Mouse (Mus musculus) right cerebral cortex, postnatal 4 days (tissue): Measurements from ENCODE around the gene 4931409K22Rik.
"Not testable (repeated sequence)": the region's sequence is repeated elsewhere in the genome, so short reads cannot be mapped to it uniquely, and the experiment has no call there.

Experiments used
- DNase-seq: peaks from one replicate; pipeline ENCODE4 v3.0.0-alpha.2; 2022

The 4931409K22Rik gene

GRCm38 (mm10) chr5:24592471-24593160, 36.0 kb upstream of the 4931409K22Rik start:
- DNase-seq, result no peak

GRCm38 (mm10) chr5:24591796-24592470, 35.3 kb upstream of the 4931409K22Rik start:
- no peak for DNase-seq

- no peak for DNase-seq
These were observed 34.7 kb upstream of the 4931409K22Rik start for GRCm38 (mm10) chr5:24591268-24591721.

DNA sequence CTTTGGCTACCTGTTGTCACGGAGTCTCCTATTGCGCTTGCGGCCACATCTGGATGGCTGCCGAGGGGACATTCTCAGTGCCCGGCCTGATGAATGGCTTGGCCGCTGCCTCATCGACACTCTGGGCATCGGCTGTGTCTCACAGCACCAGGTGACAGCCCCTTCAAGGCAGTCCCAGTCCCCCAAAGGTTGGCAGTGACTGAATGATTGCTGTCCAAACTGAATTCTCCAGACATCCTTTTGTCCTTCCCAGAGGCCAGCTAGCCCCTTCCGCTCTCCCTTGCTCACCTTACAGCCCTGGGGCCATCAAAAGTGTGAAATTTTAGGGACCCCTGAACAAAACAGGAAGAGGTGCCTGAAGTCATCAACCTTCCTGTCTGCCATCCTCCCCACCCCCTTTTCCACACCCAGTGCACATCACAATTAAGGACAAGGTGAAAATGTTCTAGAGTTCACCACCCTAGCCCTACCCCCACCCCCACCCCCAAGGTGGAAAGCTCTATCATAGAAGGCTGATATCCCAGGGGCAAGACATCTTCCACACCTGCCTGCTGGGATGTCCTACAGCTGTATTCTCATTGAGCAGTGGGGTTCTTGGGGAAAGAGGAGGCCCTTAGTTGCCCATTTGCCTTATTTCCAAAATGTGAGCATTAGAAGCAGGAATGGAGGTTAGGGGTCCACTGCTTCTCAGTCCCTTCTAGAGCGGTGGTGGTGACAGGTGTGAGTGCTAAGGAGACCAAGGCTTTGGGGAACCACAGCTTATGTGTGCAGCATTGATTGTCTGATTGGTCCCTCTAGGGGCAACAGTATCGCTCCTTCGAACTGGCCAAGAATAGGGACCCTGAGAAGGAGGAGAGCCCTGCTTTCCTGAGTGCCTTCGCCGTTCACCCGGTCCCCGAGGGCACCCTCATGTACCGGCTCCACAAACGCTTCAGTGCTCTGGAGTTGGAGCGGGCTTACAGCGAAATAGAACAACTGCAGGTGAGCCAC, 33.2 kb upstream of the 4931409K22Rik start:
- no peak for DNase-seq

DNA sequence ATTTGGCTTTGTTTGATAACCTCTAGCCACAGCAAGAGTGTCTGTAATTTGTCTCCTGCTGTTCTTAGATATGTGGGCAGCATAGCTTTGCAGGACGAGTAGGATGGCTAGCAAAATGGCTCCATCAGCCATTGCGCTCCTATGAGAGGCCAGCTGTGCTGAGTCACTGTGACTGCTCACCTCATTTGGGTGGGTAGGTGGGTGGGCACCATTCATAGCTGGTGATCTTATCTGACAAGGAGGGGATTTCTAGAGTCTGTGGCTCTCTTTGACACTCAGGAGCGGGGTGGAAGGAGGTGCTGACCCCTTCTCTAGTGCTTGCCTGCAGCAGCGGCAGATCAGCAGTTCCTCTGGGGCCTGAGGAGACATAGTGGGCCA, 30.6 kb upstream of the 4931409K22Rik start:
- no peak for DNase-seq

DNA sequence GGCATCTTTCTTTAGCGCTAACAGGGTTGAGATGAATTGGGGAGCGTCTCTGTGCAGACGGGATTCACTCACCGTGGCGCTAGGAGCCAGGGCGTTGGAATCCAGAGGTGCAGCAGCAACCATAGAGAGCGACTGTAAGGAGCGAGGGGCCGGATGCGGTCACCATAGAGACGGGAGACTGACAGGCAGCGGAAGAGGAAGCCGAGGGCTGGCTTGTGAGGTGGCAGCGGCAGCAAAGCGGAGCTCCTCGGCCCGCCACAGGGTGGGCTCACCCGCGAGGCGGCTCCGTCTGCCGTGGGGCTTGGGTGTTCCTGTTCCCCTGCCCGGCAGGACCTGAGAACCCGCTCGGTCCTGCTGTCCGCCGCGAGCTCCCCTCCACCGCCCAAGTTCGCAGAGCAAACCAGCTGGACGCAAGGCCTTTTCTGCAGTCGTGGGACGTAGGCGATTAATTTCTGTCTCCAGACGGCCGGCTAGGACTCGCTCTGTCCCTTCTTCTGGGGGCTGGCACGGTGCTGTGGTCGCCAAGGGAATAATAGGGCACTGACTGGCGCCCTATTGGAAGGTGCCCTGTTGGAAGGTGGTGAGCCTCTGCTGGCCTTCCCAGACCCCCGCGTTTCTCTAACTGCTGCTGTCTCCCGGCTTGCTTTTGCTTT, 30.1 kb upstream of the 4931409K22Rik start, which contains the start of gene Chpf2:
TSS of gene Chpf2 (plus strand) at position 195 of the 653 bp plus-strand sequence.
- DNase-seq, result peak; percentile 81

- no peak for DNase-seq
These were observed 29.5 kb upstream of the 4931409K22Rik start for GRCm38 (mm10) chr5:24586106-24586505.

- DNase-seq, result no peak
These were observed 21.7 kb upstream of the 4931409K22Rik start for GRCm38 (mm10) chr5:24578109-24578963.

DNA sequence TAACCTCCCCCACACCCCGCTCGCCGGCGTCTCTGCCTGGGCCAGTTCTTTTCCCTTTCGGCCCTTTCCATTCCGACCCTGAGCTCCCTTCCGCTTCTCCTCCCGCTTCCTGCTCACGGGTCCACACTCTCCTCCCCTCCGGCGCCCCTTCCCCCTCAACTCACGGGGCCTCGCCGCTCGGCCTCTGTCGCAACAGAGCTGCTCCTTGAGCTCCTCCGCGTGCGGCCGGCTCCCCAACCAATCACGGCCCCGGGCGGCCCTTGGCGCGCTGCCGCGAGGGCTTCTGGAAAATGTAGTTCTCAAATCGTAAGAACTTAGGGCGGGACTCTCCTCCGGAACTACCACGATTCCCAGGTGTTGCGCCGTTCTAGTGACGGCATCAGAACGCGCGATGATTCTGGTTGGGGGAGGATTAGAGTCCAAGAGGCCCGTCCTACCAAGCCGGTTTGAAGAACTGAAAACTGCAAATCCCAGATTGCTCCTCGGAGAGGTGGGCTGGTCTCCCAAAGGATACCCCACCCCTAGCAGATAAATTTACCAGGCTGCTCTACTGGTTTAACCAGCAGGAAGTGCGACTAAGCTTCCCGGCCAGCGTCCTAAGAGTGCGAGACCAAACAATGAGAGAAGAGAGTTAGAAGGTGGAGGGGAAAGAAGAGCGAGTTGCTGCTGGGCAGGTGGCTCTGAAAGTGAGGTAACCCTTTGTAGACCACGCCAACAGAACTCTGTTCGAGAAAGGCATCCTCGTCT, 20.7 kb upstream of the 4931409K22Rik start, which contains the start of gene Abcf2:
TSS of gene Abcf2 (minus strand) at position 285 of the 747 bp plus-strand sequence.
- DNase-seq, result peak; percentile 100

DNA sequence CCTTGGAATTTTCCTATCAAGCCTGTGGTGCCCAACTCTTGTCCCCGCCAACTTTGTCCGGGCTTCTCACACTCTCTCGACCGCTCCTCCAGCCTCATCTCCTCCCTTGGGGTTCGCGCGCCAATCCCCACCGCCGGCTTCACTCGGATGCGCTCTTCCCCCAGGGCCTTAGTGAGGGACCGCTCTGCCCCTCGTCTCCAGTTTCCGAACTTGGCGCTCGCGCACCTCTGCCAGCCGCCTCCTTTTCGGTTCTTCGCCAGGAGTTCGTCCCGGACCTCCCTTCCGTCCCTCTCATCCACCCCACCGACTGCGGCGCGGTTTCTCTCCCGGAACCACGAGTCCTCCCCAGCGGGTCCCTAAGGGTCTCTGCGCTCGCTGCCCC, 20.2 kb upstream of the 4931409K22Rik start:
- DNase-seq, result no peak

- DNase-seq, result no peak
These were observed 19.3 kb upstream of the 4931409K22Rik start for GRCm38 (mm10) chr5:24575948-24576347.

- not testable (repeated sequence) for DNase-seq
These were observed 1.3 kb downstream of the 4931409K22Rik start for GRCm38 (mm10) chr5:24555335-24555734.

DNA sequence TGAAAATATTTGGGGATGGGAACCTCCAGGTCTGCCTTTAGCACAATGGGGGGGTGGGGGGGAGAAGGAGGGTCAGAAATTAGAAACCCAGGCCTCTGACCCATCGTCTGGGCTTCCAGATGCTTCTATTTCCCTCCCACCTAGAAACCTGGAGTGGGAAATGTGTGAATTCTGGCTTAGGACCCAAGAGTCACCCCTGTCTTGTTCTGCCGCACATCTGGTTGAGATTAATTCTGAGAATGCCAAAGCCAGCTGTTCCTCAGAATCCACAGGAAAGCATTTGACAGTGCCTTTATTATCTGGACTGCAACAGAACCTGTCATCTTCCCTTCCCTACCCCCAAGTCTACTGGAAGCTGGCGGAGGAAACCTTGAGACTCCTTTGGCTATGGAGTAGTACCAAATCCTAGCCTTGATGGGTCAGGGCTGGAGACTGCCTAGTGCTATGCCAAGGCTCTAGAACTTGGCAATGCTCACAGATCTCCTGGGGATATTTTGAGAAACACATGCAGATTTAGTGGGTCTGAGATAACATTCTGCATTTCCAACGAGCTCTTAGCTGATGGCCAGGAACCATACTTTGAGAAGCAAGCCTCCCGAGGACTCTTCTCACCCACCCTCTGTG, 2.9 kb downstream of the 4931409K22Rik start:
- DNase-seq, result no peak

DNA sequence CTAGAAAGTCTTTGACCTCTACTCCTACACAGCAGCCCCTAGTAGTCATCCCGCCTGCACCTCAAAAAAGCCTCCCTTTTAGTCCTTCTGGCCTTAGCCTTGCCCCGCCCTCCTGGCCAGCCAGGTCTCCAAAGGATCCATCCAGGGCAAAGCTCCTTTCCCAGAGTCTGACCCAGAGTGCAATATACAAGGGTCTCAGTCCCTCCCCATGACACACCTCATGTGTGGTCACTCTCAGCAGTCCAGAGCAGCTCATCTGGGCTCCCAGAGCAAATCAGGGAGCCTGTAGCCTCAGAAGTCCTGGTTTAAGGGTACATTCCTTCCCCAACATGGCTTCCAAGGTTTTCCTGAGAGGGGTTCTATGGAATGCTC, 5.3 kb downstream of the 4931409K22Rik start:
- no peak for DNase-seq

- peak; percentile 80 for DNase-seq
These were observed 5.9 kb downstream of the 4931409K22Rik start for GRCm38 (mm10) chr5:24550598-24551316.

DNA sequence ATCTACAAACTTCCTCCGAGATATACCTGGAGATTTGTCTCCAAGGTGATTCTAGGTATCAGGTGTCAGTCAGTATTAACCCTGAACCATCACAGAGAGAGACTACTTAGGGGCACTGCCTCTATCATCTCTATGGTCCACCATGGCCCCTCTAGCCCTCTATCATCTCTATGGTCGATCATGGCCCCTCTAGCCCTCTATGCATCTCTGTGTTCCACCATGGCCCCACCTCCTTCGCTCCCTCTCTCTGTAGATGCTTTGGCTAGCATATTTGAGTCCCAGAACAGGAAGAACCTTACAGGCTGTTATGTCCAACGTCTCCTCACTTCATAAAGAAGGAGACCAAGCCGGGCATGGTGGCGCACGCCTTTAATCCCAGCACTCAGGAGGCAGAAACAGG, 14.0 kb downstream of the 4931409K22Rik start:
- no peak for DNase-seq

DNA sequence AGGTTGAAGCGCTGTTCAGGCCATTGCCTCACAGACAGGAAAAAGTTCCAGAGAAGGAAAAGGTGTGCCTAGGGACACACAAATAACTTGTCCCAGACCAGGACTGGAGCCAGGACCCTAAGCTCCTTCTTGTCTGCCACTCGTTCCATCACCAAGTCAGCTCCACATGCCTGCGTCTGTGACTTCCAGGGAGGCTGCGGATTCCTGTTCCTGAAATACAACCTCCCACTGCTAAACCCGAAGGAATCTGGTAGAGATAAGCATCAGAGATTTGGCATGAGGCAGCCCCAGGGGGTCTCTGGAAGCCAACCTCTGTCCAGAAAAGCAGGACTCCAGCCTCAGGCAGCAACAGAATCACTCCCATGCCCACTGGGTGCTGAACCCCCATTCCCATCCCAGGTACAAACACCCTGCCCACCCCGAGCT, 15.5 kb downstream of the 4931409K22Rik start:
- DNase-seq, result no peak

DNA sequence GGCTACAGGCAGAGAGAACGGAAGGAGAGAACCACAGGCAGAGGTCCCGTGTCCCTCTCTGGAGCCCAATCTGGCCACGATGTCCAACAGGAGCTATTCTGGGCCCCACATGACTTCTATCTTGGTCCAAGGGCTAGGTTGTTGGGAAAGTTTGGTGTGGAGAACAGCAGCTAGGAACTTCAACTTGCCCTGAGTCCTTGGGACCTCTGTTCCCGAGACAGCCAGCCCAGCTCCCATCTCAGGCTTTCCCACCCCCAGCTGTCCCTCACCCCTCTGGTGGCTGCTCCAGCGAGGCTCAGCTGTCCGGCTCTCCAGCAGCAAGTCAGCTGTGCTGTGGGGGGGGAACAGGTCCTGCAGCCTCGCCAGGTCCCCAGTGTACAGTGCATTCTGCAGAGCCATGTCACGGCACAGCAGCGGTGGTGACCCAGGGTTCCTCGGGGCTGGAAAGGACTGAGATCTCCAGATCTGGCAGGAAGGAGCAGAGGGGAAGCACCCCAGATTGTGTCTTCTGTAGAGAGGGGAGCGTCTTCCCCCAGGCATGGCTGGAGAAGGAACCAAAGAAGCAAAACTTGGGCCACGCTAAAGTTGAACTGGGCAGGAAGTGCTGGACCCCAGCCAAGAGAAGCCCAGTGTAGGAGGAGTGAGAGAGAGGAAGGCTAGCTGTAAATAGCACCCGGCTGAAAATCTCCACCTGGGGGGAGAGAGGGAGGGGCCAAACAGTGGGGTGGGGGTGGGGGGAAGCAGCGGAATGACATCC, 16.0 kb downstream of the 4931409K22Rik start, which contains the start of gene Asb10:
TSS of gene Asb10 (minus strand) at position 592 of the 757 bp plus-strand sequence.
- no peak for DNase-seq
